Mouse (Mus musculus) kidney, postnatal 10 days (tissue): ENCODE measurements around the gene Fryl.

Source experiments
- DNase-seq: peaks from one replicate; pipeline ENCODE4 v3.0.0; 2021; ENCODE audit warnings: mixed read lengths

The Fryl gene

DNA sequence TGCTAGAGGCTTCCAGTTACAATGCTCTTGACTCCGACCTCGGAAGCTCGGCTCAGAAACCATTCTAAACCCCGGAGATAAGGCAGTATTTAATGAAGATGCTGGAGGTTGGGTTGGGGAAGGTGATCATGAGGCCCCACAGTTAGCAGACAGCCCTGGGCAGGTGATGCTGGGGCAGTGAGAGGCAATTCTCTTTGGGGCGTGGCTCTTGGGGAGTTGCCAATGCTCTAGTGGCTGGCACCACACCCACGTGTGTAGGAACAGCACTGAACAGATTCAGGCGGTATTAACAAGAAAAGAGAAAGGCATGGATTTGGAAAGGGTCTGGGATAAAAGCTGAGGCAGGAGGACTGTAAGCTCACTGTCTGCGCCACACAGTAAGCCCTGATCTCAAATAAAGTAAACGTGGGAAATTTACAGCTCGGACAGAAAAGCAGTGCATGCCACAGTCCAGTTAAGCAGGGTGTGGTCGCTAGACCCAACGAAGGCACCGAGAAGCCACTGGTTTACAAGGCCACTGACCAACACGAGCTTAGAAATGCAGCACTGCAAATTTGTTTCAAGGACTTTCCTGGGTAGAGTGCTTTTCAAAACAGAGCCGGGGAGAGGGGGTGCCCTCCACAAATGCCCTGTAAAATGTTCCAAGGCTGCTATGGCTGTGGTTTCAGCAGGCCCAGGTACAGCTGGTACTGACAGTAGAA, 100.0 kb downstream of the Fryl start:
- DNase-seq, result peak; percentile 42

DNA sequence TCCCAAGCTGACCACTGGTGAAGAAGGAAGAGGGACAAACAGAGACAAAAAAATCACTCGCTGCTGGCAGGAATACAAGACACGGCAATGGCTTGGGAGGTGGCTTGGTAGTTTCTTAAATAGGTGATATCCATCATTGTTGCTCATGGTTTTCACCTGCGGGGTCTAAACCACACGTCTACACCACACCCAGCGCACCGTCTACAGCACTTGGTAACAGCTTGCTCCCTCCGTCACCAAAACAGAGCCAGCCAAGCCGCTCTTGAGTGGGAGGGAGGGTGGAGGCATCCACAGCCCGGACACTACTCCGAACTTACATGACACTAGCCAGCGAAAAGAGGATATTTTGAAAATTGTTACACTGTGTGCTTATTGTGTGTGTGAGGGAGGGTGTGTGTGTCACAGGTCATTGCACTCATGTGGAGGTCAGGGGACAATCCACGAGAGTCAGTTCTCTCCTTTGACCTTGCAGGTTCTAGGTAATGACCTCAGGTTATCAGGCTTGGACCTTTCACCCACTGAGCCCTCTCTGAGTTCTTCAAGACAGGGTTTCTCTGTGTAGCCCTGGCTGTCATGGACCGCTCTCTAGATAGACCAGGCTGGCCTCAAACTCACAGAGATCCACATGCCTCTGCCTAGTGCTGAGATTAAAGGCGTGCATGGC, 102.5 kb downstream of the Fryl start:
- DNase-seq, result no peak

DNA sequence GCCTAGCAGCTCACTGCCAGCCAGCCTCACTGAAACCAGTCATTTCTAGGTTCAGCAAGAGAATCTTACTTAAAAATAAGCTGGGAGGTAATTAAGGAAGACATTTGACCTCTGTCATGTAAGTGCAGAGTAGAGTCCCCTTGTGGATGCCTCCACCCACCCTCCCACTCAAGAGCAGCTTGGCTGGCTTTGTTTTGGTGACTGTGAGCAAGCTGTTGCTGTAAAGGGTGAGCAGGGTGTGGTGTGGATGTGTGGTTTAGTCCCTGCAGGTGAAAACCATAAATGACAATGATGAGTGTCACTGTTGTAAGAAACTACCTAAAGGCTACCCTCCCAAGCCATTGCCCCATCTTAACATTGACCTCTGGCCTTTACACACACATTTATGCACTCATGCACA, 104.2 kb downstream of the Fryl start:
- no peak for DNase-seq

DNA sequence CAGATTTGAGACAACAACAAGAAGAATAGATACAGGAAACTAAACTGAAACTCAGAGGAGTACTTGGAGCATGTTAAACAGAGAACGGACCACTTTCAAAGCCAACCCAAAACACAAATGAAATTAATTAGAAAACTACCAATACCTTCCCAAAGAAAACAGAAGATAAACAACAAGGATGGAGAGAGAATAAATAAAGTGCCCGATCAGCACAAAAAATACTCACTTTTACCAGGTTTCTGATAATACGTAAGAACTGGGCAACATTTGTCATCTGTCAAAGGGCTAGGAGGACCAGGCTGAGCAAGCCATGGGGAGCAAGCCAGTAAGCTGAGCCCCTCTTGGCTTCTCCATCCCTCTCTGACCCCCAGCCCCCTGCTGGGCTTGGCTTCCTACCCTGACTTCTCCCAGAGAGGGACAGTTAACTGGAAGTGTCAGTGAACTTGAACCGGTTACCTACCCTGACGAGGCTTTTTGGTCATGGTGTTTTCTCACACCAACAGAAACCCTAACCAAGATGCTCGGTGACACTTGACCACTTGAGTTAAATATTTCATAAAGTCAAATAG, 105.5 kb downstream of the Fryl start:
- no peak for DNase-seq

GRCm38 (mm10) chr5:73144987-73145386, 111.4 kb downstream of the Fryl start:
- no peak for DNase-seq

GRCm38 (mm10) chr5:73141712-73142111, 114.7 kb downstream of the Fryl start:
- no peak for DNase-seq

DNA sequence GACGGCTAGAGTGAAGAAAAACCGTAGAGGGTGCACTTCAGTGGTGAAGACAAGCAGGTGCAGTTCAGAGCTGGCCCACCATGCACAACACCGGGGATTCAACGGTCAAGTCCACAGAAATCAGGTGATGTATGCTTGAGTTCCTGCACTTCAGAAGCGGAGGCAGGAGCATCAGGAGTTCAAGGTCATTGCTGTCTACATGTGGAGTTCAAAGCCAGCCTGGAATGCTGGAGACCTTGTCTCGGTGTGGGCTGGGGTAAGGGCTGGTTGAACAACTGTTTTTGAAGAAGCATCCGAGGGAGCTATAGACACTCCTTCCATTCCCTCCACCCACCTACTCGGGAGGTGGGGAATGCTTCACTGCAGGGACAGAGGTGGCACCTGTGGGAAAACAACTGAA, 115.3 kb downstream of the Fryl start:
- no peak for DNase-seq

DNA sequence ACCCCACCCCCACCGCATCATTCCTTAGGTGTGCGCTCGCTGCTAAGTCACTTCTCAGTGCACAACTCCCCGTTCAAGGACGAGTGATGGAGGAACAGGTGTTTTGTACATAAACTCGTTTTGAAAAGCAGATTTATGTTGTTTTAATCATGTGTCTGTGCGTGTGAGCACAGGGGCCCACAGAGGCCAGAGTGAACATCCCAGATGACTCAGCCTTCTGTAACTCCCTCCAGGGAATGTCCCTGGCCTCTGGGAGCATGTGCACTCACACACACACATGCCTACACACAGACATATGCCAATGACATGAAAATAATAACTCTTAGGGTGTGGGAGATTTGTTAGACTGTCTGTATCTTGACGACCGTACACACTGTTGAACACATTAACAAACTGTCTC, 118.9 kb downstream of the Fryl start:
- no peak for DNase-seq

DNA sequence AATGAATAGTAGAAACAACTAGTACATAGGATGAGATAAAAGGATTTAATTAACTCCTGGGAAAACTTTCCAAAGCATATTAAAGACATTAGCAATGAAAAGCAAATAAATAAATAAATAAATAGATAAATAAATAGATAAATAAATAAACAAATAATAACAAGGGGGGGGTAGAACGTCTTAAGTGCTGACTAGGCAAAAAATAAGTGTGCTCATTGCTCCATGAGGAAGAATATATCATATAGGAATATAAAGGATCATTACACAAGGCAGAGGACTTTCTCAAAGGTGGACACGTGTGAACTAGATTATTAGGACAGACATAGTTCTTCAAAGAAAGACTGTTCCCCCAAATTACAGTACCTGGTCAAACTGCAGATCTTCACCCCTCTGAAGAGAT, 120.5 kb downstream of the Fryl start:
- no peak for DNase-seq

DNA sequence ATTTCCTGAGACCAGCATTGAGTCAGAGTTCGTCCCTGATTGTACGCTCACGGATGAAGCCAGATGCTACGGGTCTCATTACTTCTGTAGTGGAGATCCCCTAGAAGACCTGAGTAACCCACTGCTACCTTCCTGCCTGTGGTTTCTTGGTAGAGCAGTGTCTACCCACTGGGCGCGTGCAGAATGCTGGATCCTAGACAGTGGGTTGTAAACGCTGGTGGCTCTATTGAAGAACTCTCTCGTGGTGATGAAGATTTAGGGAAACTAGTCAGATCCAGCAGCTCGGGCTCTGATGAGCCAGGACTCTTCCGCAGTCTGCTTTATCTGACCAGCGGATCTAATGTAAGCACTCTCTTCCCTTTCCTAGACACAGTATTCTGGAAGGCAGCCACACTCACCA, 121.3 kb downstream of the Fryl start:
- no peak for DNase-seq

GRCm38 (mm10) chr5:73133833-73134185, 122.6 kb downstream of the Fryl start:
- DNase-seq, result peak; percentile 45

DNA sequence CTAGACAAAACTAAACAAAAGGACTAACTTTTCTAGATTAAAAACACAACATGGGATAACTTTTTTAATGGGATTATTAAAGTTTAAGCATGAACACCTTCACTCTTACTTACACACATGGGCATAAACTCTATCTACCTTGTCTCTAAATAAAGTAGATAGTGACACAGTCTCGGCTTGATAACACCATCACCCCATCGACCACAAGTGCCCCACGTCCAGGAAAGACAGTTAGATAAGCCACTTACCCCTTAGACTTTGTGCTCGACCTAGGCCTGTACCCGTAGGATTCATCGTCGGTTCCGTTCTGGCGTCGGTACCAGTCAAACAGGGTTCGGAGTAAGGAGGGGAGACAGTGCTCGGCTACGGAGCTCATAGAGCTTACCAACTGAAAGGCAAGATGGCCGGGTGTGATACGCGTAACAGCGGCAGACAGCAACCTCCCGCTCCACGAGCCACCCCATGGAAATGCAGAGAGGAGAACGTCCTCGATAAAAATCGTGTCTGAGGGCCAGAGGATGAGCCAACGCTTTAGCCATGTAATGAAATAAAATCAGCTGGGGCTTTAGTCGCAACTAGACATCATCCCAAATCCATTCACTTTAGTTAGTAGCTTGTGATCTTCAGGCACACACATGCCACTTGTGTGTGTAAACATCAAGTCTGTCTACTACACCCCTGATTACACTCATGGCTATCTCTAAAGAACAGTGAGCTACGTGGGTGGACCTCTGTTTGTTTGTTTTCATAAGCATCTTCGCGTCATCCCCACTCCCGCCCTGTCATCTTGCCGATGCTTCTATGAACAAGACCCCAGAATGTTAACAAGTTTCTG, 123.2 kb downstream of the Fryl start:
- no peak for DNase-seq

DNA sequence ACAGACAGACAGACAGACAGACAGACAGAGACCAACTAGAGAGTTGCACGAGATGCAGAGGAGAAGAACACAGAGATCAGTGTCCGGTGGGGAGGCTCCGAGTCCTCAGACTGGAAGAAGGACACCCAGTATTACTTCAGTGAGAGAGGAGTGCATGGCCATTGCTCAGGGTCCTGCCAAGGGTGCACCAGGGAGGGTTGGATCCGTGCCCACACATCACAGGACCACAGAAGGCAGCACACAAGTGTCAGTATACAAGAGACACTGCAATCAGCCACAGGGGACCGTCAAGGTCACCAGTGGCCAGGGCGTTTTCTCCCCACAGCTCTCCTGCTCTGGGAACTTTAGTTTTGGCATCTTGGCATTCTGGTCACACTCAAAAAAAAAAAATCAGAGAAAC, 125.4 kb downstream of the Fryl start:
- DNase-seq, result peak; percentile 40

GRCm38 (mm10) chr5:73129871-73130270, 126.5 kb downstream of the Fryl start:
- peak; percentile 72 for DNase-seq

DNA sequence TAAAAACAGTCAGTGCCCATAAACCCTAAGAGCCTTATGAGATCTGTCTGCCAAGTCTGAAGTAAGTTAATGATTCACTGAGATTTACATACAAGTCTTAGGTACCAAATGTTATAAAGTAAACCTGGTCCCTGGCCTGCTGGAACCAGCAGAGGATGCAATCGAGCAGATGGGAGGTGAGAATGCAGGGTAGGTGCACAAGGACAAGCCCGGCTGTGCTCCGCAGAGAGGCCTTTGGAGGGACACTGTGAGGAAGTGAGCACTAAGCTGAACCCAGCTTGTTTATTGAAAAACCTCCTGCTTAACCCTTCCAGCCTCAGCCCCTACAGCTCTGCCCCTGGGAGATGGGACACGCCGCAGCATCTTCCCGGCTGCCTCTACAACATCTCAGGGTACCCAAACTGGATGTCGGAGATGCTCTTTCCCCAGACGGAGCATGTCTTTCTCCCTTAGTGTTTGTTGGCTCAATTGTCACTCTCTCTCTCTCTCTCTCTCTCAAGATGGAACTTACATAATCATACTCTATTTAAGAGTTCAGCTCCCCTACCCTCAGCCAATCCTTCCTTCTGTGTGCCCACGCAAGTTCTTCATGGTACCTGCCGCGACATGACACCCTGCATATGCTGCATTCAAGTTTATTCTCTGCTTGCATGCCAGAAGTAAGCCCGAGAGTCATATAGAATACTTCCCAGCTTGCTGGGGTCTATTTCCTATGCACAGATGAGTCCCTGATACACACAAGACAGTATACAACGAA, 136.3 kb downstream of the Fryl start:
- peak; percentile 33 for DNase-seq

GRCm38 (mm10) chr5:73119524-73119923, 136.9 kb downstream of the Fryl start:
- no peak for DNase-seq

- peak; percentile 61 for DNase-seq
These were observed 137.6 kb downstream of the Fryl start for GRCm38 (mm10) chr5:73118786-73119185.

GRCm38 (mm10) chr5:73114878-73115277, 141.5 kb downstream of the Fryl start:
- no peak for DNase-seq

DNA sequence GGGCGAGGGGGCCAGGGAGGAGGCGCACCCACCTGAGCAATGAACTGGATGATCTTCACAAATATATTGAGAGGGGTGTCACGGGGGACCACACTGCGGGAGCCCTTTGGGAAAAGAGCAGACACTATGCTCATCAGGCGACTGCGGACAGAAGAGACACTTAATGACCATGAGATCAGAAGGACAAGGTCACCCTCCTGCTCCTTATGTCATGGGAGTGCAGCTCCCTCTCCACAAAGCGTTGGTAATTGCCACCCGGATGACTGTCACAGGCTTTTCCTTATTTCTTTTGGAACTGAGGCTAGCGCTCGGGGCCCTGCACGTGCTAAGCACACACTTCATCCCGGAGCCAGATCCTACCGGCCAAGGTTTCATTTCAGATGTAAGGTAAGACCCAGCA, 144.1 kb downstream of the Fryl start:
- DNase-seq, result no peak

- no peak for DNase-seq
These were observed 152.8 kb downstream of the Fryl start for GRCm38 (mm10) chr5:73103657-73104056.

DNA sequence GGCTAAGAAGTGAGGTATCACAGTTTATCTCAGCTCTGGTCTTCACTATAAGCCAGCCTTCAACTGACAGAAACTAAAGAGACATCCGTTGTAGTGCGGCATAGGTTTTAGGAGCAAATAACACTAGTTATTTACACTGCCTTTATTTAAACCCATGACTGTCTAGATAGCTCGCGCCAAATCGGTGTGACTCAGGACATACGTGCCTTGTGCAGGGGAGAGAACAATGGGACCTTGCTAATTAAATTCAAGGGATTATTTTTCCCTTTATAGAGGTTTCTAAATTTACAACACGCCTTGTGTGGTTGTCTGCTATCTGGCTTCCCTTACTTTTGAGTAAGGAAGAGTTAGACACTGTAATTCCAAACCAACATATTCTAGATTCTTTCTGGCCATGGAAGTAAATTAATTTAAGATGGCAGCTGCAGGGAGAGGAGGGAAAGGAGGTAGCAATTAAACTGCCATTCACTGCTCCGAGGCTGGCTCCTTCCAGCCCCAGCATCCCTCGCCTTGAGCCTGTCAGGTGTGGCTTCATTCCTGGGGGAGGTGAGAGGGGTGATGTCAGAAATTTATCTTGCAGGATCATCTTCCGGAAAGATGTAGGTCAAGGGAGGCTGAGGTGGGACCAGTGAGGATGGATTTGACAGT, 154.0 kb downstream of the Fryl start:
- DNase-seq, result no peak

GRCm38 (mm10) chr5:73092236-73092635, 164.2 kb downstream of the Fryl start:
- DNase-seq, result no peak
